Comparison of ENCODE assay signal across 9 mouse cellular contexts in the genomic region with DNA sequence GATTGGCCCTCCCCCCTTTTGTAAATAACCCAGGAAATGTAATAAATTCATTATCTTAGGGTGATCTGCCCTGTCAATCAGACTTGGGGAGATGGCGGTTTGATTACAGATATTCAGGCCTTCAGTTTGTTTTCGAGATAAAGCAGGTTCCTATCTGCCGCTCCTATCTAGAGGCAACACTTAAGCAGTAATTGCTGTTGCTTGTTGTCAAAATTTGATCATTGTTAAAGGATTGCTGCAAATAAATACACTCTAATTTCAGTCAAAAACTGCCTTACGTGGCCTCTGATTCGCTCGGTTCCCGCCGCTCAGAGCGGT. TPM values are rescaled to one million over a fixed set of nuclear protein-coding genes. Genes with fewer than 3 reads are reported as not detected.
DNase-seq lines count a peak whose midpoint lies in the region; ATAC-seq lines count a peak whose summit lies in the region.
"Had no signal": no experiment of that assay in that cellular context is flagged by ENCODE, and none has a peak within 500 bp of the region (broad histone marks: within the 10 kb centered on the region; RNA-seq: fewer than 3 reads in every experiment).

No protein-coding gene starts in this region.

- intact Hi-C loops in heart, postnatal 10 days (cut with DNase I), result loop anchor here (5.0 kb wide), 1 partner anchor 197 kb away; no protein-coding TSS in a partner anchor

- peak overlapping the region; percentile 56 for H3K9ac ChIP-seq in heart, embryonic 15.5 days
- peak overlapping the region; percentile 64 for H3K9ac ChIP-seq in hindbrain, embryonic 12.5 days
- H3K9ac ChIP-seq in midbrain, embryonic 12.5 days (replicated peaks), result 0 out of 2 replicates have a peak overlapping the region, but pooled peaks have one; percentile 8

- no peaks in the 10 kb centered on the region for H3K9me3 ChIP-seq in heart, embryonic 15.5 days (replicated peaks)
- H3K9me3 ChIP-seq in hindbrain, embryonic 12.5 days (replicated peaks), result no peaks in the 10 kb centered on the region
- H3K9me3 ChIP-seq in midbrain, embryonic 12.5 days, result no peaks in the 10 kb centered on the region

- H3K27me3 ChIP-seq in heart, embryonic 15.5 days, result peaks cover 63% of the 10 kb centered on the region
- H3K27me3 ChIP-seq in hindbrain, embryonic 12.5 days, result peaks cover 84% of the 10 kb centered on the region
- H3K27me3 ChIP-seq in midbrain, embryonic 12.5 days, result peaks cover 85% of the 10 kb centered on the region

- H3K4me2 ChIP-seq in heart, embryonic 15.5 days, result peak overlapping the region; percentile 60
- H3K4me2 ChIP-seq in hindbrain, embryonic 12.5 days (replicated peaks), result peak overlapping the region; percentile 46
- no peak overlapping the region for H3K4me2 ChIP-seq in midbrain, embryonic 12.5 days (replicated peaks)

- H3K4me1 ChIP-seq in heart, embryonic 15.5 days (replicated peaks), result peaks cover 31% of the 10 kb centered on the region
- no peaks in the 10 kb centered on the region for H3K4me1 ChIP-seq in brown adipose tissue, adult 24 weeks (ENCODE audit: control insufficient read depth, insufficient read depth, insufficient read length, low read length)
- H3K4me1 ChIP-seq in hindbrain, embryonic 12.5 days, result peaks cover 25% of the 10 kb centered on the region
- H3K4me1 ChIP-seq in midbrain, embryonic 12.5 days, result peaks cover 38% of the 10 kb centered on the region

- peak overlapping the region; percentile 47 for H3K27ac ChIP-seq in heart, embryonic 15.5 days
- no peak overlapping the region for H3K27ac ChIP-seq in brown adipose tissue, adult 24 weeks (replicated peaks; ENCODE audit: low read depth, low read length)
- H3K27ac ChIP-seq in hindbrain, embryonic 12.5 days, result peak overlapping the region; percentile 58; the same call in 1 of the 2 replicates
- 0 out of 2 replicates have a peak overlapping the region, but pooled peaks have one; percentile 25 for H3K27ac ChIP-seq in midbrain, embryonic 12.5 days (replicated peaks)

- H3K36me3 ChIP-seq in heart, embryonic 15.5 days, result no peaks in the 10 kb centered on the region
- no peaks in the 10 kb centered on the region for H3K36me3 ChIP-seq in hindbrain, embryonic 12.5 days
- no peaks in the 10 kb centered on the region for H3K36me3 ChIP-seq in midbrain, embryonic 12.5 days

- 5% methylated on average over 9 of the region's 9 CpGs for WGBS in heart, embryonic 15.5 days
- under 1% methylated on average over 9 of the region's 9 CpGs for WGBS in hindbrain, embryonic 12.5 days
- under 1% methylated on average over 9 of the region's 9 CpGs for WGBS in midbrain, embryonic 12.5 days

- DNase-seq in heart, postnatal 10 days, result no peak
- DNase-seq in cerebellum, adult 11 months, result no peak
- DNase-seq in thymus, postnatal 4 days, result no peak
- no peak for DNase-seq in lung, postnatal 10 days

- peak overlapping the region; percentile 52 for H3K4me3 ChIP-seq in heart, embryonic 15.5 days
- peak overlapping the region; percentile 52 for H3K4me3 ChIP-seq in brown adipose tissue, adult 24 weeks (ENCODE audit: insufficient read depth, low read depth, low read length)
- H3K4me3 ChIP-seq in hindbrain, embryonic 12.5 days, result peak overlapping the region; percentile 39
- H3K4me3 ChIP-seq in midbrain, embryonic 12.5 days, result peak overlapping the region; percentile 35

- ATAC-seq in heart, embryonic 15.5 days (replicated peaks; ENCODE audit: insufficient number of reproducible peaks, insufficient read depth, low FRiP score, low read depth), result no peak
- ATAC-seq in hindbrain, embryonic 12.5 days (ENCODE audit: low FRiP score), result no peak
- no peak for ATAC-seq in midbrain, embryonic 12.5 days (ENCODE audit: low FRiP score, low read depth)
- ATAC-seq: CD4-positive, CD25-positive, alpha-beta regulatory T cell, adult 4 months had no signal

RNA-seq across cellular contexts. Expression of a gene that starts 3.9 kb away (rescaled TPM):
- 1.9 and 2.2 TPM in 2 replicates for polyA plus RNA-seq in heart, embryonic 15.5 days (2015; fragmentation: Nextera tagmentation; extraction: Ambion mirVana)
- 1 to 10 TPM; 7.0 to 7.8 TPM for total RNA-seq in heart, postnatal 10 days (2021)
- polyA plus RNA-seq in brown adipose tissue, adult 24 weeks (2012; ENCODE audit: insufficient read depth, insufficient read length, missing spikeins), result 0.24 and 0.46 TPM in 2 replicates
- 11.0 and 11.5 TPM in 2 replicates for polyA plus RNA-seq in hindbrain, embryonic 12.5 days (2016; fragmentation: Nextera tagmentation; extraction: Ambion mirVana)
- polyA plus RNA-seq in midbrain, embryonic 12.5 days (2016; fragmentation: Nextera tagmentation; extraction: Ambion mirVana), result 5.9 and 7.6 TPM in 2 replicates
- polyA plus RNA-seq: CD4-positive, CD25-positive, alpha-beta regulatory T cell, adult 4 months had no signal

Comparison
In these comparisons a context has a peak if more than half of its experiments do, and no peak if none do; other contexts are left out.
1. H3K9ac ChIP-seq: peak in every context shown above with its lines; median percentile 64 in hindbrain, embryonic 12.5 days; 56 in heart, embryonic 15.5 days; 8 in midbrain, embryonic 12.5 days.